Mouse (Mus musculus) gastrocnemius, postnatal 10 days (tissue): ENCODE results near the gene Ubr4. TPM values are rescaled to one million over a fixed set of nuclear protein-coding genes. Genes with fewer than 3 reads are reported as not detected.
A peak's percentile ranks its signal among the peaks of the same experiment; 100 is the strongest.

Source experiments
- DNase-seq: peaks from one replicate; pipeline ENCODE4 v3.0.0; 2021; ENCODE audit warnings: mixed read lengths
- total RNA-seq, 2 experiments: library from RNA; stranded (reverse); gene quantifications; 2 replicates each; pipeline ENCODE4 v1.2.3; 2021

Ubr4 gene
- total RNA-seq, 2 experiments from 2014 or later = 79.7 to 99.0 TPM

DNA sequence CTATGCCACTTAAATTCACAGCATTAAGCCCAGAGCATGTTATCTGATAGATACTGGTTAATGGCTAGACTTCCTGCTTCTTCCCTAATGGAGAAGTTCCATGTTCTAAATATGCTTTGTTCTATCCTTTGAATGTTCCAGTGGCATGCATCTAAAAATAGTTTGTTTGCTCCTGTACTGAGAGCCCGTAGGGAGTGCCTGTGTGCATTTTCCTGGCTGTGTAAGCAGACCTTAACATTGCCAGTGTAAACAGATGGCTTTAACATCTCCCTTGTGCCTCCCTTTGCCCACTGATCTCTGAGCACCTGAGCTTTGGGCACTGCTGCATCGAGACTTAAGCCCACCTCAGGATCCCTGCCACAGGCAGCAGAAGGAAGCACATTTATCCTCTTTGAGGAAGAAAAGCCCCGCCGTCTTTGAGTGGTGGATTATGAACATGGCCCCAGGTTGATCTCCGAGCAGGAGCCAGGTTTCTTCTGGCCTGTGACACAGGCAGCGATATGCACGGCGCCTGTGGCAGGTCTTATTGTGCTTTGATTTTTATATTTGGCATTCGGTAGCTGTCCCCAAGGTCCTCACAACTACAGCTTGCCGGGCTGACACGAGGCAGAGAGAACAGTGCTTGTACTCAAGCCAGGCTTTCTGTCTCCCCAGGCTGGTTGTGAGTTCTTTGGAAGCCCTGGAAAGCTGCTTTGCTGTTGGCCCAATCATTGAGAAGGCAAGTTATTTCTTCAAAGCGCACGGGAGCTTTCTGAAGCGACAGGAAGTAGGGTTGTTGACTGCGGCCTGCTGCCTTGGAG lies 80.8 kb downstream of the Ubr4 start:
- no peak for DNase-seq

DNA sequence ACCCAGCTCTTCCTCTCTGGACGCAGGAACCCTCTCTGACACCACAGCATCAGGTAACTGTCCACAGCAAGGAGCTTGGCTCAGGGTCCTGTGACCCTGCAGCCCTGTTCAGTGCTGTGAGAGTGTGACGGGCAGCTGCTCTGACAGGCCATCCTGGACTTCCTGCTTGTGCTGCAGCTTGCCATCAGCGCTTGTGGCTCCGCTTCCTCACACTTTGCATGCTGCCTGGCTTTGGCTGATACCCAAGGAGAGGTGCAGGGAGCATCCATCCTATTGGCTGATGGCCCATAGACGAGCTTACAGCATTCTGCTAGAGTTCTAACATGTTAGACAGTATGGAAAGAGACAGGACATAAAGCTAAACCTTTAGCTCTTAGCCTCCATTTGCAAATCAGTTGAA lies 88.8 kb downstream of the Ubr4 start:
- DNase-seq = no peak

DNA sequence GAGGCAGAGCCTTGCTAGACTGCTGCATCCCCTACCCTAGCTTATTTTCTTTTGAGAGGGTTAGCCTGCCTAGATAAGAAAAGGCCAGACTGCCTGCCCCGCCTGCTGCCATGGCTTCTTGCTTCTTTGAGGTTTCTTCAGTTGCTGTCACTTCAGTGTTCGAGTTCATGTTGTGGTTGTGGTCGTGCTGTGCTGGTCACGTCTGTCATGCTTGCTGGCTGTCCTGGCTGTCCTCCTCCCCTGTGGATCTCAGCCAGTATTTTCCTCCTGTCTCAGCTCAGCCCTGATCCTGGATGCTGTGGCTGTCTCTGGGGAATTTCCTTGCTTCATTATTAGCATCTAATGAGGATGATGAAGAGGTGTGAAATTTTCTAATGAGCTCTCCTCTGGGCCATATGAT lies 89.4 kb downstream of the Ubr4 start:
- DNase-seq = no peak

DNA sequence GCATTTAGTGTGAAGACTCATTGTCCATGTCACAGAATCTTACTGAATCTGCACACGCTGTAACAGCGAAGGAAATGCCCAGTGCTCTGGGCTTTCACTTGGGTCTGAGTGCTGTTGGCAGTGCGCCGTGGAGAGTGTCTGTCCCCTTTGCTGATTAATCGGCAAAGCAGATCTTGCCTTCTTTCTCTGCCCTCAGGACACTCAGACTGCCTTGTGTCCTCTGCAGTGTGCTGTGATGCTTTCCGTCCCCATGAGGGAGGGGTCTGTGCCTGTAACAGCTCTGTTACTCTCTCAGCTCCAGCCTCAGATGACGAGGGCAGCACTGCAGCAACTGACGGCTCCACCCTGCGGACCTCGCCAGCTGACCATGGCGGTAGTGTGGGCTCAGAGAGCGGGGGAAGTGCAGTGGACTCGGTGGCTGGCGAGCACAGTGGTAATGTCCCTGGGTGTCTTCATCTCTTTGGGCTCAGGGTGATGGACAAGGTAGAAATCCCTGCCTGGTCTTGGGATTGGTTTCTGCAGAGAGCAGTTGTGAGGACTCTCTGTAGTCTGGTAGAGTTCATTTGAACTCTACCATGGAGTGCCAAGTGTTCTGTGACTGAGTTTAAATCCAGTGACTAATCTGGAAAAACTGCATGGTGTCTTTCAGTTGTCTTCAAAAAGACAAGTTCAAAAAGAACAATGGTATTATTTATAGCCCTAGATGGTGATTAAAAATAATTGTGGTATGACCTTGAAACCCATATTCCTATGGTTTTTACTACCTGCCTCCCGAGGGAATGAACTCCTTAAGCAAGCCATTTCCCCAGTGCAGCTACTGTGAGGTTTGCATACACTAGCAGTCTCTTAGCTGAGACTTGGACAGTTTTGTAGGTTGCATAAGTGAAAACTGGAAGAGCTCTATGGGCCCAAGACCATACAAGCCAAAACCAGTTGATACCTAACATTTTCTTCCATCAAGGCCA lies 90.3 kb downstream of the Ubr4 start:
- no peak for DNase-seq

- no peak for DNase-seq
Measured at GRCm38 (mm10) chr4:139444315-139444714, 91.9 kb downstream of the Ubr4 start.

- no peak for DNase-seq
Measured at GRCm38 (mm10) chr4:139446176-139446575, 93.8 kb downstream of the Ubr4 start.

- DNase-seq = no peak
Measured at GRCm38 (mm10) chr4:139446731-139447675, 94.6 kb downstream of the Ubr4 start.

- no peak for DNase-seq
Measured at GRCm38 (mm10) chr4:139452944-139453700, 100.7 kb downstream of the Ubr4 start.

GRCm38 (mm10) chr4:139454339-139454738 lies 101.9 kb downstream of the Ubr4 start:
- DNase-seq = no peak

- no peak for DNase-seq
Measured at GRCm38 (mm10) chr4:139459970-139460369, 107.6 kb downstream of the Ubr4 start.

- no peak for DNase-seq
Measured at GRCm38 (mm10) chr4:139464163-139464562, 111.8 kb downstream of the Ubr4 start.

GRCm38 (mm10) chr4:139466541-139466940 lies 114.1 kb downstream of the Ubr4 start:
- no peak for DNase-seq

DNA sequence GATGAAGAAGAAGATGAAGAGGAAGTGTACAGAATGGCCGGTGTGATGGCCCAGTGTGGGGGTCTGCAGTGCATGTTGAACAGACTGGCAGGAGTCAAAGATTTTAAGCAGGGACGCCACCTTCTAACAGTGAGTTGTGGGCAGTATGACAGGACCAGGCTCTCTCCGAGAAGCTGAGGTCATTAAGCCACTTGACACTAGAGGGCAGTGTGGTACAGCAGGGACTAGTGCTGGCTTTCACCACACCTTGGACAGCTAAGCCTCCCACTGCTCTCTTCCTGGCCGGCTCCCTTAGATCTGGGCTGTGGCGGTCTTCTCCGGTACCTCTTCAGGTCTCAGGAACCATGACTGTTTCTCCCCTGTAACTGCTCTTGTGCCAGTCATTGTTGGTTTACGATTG lies 117.8 kb downstream of the Ubr4 start:
- DNase-seq = peak; percentile 80

DNA sequence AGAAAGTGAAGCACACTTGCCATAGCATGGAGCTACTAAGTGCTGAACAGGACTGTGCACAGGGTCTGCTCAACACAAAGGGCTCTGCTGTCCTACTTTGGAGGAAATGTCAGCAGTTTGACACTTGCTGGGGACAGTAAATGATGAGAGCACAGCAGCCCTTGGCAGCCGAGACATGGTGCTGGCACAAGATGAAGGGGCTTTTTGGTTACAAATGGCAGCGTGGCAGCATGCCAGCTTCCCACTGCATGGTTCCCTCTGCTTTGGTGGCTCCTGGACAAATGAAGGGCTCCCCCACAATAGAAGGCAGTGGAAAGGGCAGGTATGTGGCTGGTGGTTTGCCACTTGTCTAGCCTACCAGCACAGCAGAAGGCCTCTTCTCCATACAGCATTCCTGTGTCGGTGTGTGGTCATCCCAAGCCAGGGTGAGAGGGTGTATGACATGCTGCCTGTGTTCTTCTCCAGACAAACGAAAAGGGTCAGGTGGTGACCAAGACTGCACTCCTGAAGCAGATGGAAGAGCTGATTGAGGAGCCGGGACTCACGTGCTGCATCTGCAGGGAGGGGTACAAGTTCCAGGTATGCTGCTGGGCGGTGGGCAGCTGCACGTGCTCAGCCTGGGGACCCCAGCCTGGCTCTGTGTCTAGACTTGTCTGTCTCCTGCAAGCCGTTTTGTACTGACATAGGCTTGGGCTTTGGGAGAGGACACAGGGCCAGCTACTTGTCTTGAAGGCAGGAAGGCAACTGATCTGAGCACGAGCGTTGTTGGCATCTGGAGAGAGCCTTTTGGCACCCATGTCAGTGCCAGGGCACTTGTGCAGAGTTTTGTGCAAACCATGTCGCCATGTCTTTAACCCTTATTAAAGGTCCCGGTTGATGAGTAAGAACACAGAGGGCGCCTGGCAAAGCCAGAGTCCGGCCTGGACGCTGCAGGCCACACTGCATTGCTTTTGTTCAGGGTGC lies 124.5 kb downstream of the Ubr4 start:
- DNase-seq = no peak

- DNase-seq = no peak
Measured at GRCm38 (mm10) chr4:139477983-139478382, 125.6 kb downstream of the Ubr4 start.

GRCm38 (mm10) chr4:139479176-139479575 lies 126.8 kb downstream of the Ubr4 start:
- no peak for DNase-seq

DNA sequence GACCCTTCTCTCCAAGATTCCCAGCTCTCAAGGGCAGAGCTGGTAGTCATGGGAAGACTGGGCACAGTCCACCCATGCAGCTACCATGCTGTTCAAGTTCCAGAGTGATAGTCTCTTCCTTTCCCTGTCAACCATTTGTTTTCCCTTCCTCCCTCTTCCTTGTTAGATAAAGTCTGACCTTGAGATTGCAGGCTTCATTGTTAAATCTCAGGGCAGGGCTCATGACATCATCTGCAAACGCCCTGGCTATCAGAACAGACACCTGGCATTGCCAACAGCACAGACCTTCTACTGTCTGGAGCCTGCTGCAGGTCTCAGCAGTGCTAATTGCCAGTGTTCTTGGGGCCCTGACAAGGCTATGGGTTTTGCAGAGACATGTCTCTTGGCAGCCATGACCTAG lies 129.0 kb downstream of the Ubr4 start:
- DNase-seq = no peak

DNA sequence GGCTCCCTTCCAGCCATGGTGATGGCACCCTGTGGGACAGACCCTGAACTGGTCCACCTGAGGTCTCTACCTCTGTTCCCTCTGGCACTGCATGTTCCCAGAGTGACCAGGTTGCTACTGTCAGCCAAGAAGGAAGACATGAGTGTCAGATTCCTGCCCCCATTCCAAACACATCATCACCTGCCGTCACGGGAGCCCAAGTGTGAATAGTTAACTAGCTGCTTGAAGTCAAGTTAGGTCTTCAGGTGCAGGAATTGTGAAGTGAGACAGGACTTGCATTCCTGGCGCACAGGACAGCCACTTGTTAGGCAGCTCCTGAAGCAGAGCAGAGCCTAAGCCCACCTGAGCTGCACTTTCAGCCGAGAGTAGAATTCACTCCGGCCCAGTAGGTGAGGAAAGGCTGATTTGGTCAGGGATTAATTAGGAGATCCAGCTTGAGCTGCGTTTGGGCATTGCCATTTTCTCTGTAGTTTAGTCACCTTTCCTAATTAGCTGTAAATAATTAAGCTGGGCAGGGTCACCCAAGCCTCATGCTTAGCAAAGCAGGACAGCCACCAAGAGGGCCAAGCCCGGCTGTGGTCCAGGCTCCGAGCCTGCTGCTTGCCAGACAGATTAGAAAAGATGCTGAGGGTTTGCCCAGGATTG lies 131.2 kb downstream of the Ubr4 start:
- no peak for DNase-seq

- DNase-seq = no peak
Measured at GRCm38 (mm10) chr4:139484496-139484895, 132.1 kb downstream of the Ubr4 start.

GRCm38 (mm10) chr4:139487085-139487484 lies 134.7 kb downstream of the Ubr4 start:
- DNase-seq = no peak
